Mouse (Mus musculus) urinary bladder, postnatal 10 days (tissue): Measurements from ENCODE around the gene Inpp5a.

Experiments used
- DNase-seq: peaks from one replicate; pipeline ENCODE4 v3.0.0; 2022; ENCODE audit warnings: low spot score

The Inpp5a gene

DNA sequence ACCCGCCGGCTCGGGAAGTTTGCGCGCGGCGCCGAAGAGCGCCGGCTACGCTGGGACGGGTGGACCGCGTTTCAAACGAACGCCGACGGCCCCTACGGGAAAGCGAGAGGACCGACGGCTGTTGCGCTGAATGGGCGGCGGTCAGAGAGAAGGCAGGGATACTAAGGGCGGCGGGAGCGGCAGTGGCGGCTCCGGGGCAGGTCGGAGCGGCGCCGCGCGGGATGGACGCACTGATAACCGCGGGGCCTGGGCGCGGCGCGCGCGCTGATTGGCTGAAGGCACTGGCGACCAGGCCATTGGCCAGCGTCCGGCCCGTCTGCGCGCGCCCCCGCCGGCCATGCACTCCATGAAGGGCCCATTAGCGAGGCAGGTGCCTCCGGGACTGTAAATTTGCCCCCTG lies 193.7 kb downstream of the Inpp5a start, which contains the start of gene Nkx6-2:
Gene Nkx6-2 (minus strand): TSS at position 203 of the 400 bp plus-strand sequence.
- no peak for DNase-seq

DNA sequence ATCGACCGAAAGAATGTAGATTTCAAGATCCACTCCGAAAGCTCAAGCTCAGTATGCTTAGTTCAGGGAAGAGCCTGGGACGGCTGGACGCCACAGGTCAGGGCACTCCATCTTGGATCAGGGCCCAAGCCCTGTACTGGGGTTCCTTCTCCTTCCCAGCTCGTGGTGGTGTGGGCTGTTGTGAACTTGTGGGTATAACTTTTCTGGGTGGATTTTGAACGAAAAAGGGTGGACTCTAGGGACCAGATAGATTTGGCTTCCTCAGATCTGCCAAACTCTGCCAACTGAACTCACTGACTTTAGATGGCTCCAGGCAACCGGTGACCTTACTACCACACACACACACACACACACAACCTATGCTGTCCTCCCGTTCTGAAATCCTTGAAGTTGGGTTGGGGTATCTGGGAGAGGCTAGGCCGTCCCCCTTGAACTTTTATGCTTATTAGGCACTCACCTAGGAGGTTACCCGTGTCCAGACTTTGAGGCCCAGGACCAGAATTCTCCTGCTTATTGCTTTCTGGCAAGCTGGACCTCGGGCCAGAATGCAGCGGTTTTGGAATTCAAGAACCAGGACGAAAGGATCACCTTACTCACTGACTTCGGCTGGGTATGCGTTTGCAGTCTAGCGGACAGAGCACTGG lies 194.3 kb downstream of the Inpp5a start:
- no peak for DNase-seq

DNA sequence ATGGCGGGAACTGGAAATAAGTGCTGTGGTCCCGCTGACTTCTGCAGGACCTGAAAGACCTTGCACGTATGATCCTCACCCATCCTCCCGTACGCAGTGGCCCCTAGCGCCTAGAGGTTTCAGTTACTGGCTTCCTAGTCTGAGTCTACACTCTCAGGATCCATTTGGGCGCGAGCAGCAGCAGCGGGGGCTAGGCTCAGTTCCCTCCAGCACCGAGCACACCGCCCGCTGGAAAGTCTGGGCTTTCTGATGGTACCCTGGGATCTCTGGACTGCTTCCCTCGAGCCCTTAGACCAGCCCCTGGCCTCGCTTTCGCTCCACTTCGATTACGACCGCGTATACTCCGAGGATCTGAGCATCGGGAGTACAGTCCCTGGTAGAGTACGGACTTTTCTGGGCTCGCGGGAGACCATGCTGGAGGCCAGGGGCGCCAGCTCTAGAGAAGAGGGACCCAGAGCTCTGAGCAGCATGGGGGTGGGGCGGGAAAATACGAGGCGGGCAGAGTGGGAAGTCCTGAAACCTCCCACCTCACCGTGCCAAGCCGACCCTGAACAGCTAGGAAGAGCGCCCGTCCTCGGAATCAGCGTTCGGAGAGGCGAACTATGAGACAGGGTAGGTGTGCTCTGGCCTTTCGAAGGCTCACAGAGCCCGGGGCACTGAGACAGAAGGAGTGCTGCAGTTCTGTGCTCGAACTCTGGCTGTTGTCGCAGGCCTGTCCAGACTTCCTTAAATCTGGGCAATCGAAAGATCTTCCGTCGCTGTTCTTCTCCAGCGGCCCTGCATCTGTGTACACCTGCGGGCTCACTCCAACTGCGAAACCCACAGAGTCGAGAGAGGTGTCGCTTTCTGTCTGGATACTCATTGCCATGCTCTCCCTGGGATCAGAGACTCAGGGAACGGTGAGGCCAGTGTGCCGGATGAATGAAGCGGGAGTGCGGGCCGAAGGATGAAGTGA lies 195.6 kb downstream of the Inpp5a start:
- no peak for DNase-seq

DNA sequence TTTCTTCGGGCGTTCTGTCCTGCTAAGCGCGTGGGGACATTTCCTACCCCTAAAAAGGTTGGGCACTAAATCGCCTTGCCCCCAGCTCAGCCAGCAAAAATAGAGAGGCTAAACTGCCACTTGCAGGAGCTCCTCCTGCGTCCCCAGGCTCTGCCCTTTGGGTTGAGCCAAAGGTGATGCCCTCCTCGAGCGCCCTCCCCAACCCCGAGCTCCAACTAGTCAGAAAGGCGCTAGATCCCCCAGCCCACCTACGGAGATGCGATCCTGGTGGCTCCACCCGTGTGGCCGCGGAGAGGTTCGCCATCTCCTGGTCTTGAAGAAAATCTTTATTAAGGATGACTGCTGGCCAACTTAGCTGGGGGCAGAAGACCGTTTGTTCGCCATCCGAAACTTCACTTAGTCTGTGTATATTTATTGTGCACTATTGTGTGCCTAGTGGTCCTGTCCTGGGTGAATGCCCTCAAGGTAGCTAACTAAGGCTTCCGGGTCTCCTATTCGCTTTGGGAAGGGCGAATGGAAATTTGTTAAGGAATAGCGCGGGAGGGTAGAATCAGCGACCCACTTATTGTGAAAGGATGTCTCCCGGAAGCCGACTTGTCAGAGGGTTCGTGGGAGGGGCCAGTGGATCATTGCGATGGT lies 196.4 kb downstream of the Inpp5a start:
- no peak for DNase-seq

DNA sequence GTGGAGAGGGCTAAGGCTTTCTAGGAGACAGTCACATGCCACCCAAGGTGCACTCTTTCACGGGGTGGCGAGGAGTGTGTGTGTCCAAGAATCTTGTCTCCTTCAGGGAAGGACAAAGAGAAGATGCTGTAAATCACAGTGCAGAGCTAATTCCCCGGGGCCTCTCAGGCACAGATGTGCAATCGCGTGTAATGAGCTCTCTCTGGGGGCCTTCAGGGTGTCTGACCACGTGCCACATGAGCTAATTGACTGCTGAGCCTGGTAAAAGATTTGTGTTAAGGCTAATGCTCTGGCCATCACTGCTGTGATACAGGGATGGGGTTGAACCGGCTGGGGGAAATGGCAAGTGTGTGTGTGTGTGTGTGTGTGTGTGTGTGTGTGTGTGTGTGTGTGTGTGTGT lies 199.0 kb downstream of the Inpp5a start:
- DNase-seq = no peak

DNA sequence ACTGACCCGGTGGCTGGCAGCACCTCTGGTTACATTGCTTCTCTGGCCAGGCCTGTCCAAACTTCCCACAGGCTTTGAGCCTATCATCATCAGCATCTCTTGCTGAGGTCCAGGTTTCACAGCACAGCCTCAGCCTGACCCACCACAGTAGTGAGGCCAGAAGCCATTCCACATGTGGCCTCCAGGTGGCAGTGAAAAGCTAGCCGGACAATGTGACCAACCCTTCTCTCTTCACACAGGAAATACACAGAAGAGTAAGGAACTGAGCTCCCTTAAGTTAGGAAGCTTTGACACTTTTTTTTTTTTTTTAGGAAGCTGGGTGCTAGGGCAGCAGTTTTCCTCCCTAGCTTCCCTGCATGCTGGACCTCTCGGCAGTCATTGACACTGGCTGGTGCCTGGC lies 201.4 kb downstream of the Inpp5a start:
- no peak for DNase-seq

DNA sequence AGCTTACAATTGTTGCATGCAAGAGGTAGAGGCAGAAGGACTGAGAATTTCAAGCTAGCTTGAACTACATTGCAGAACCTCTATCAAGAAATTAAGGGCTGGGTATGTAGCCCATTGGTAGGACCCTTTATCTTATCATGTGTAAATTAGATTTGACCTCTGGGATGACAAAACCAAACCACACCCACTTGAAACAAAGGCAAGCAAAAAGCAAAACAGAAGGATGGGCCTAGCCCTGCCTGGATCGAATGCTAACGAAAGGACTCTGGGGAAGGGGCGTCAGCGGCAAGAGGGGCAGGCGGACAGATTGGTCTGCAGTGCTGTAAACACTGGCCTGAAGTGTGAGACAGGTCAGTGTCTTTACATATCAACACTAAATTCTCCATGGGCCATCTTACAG lies 202.4 kb downstream of the Inpp5a start:
- no peak for DNase-seq

DNA sequence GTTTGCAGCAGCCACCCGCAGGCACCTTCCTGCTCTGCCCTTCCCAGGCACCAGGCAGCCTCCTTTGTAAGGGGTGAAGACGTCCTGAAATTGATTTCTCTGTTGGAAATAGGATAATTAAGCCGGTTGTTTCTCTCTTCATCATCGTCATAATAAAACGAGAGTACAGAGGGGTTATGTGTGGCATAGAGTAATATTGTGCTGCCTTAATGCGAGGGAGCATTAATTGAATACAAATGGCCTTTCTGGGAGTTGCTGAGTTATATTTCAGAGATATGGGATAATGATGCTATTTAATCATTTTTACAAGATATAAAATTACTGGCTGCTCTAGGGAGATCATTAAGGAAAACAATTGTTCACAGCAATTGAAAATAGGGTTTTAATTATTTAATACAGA lies 206.4 kb downstream of the Inpp5a start:
- DNase-seq = no peak

DNA sequence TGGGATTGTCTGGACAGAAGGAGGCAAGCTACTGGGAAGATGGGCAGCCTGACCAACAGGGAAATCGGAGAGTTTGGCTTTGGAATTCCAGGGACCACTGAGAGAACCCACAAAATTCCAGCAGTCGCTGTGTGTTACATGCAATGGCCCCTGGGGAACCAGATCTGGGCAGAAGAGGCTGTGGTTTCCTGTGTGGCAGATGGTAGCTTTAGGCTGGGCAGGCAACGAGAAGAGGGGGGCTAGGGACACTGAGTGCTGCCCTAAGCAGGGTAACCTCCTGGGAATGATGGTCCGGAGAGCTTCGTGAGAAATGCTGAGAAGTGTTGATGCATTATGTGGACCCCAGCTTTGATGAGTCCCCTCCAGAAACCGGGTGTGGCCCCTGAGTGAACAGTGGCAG lies 207.0 kb downstream of the Inpp5a start:
- no peak for DNase-seq

DNA sequence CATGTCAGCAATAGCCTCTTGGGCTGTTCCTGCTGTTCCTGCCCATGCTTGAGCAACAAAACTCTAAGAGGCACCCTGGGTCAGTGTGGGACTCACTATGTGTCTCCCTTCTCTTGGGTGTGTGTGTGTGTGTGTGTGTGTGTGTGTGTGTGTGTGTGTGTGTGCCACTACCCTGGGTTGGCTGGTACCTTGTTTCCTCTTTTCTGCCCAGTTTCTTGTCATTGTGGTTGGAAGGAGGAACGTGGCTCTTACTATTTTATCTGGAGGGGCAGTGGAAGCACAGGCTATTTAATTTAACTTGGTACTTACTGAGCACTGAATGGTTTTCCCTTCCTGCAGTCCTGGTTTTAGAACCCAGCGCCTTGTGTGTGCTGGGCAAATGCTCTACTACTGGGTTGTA lies 221.4 kb downstream of the Inpp5a start:
- DNase-seq = no peak

DNA sequence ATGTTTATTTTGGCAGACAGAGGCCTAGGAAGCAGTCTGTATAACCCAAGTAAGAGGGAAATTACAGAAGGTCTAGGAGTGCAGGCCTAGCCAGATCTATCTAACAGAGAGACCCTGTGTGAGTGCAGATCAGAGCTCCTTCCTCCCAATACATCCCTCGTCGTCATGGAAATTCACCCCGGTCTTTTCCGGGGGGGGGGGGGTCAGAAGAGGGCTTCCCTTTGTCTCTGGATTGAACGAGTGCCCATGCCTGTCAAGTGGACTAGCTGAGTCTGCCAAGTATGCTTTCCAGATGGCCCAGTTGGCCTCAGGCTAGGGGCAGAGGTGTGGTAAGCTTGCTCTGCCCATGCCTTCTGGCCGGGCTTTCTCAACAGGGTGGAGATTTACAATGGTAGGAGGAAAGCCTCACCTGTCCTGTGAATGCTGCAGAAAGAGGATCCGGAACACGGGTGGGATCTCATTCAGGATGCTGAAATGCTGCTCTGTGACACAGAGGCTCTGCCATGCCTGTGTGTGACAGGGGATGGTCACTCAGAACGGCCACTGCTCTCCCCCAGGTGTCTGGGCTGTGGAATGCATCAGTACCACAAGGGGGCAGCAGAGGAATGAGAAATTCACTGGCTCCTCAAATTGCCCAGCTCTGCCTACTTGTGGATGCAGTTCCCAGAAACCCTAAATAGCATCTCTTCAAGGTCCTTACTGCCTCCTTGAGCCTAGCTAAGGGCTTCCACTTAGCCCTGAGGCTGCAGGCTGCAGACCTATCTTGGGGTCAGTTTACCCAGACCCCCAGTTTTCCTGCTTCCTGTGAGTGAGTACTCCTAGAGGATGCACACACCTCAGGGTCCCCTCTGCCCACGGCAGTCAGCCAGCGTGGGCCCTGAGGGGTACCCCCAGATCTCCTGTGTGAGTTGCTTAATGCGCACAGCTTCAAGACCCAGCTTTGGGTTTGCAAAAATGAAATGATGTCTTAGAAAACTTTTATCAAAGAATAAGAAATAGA lies 227.2 kb downstream of the Inpp5a start:
- no peak for DNase-seq

DNA sequence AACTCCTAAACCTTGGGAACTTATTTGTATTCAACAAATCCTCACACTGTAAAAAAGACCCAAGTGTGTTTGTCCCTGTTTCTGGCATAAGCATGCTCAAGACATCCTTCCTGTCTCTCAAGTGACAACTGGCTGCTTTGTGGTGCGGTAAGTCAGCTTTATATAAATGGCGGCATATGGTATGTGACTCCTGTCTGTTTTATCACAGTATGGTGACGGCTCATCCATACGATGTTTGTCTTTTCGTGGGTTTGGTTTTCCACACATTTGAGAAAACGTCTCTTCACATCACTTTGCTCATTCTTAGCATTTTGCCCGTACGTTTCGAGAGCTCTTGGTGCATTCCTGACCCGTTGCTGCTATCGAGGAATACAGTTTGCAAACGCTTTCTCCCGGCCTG lies 233.7 kb downstream of the Inpp5a start:
- DNase-seq = no peak

DNA sequence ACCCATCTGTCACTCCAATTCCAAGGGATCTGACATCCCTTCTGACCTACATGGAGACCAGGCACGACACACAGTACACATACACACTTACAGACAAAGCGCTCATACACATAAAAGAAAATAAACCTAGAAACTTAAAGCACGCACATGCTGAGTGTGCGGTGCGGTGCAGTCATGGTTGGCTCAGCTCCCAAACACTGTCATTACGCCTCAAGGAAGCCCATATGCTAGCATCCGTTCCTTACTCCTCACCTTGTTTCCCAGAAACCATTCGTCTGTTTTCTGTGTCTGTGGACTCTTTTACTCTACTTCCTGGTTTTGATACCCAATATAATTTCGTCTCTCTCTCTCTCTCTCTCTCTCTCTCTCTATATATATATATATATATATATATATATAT lies 236.2 kb downstream of the Inpp5a start:
- no peak for DNase-seq
